Mouse (Mus musculus) kidney, adult 11 months (tissue): ENCODE data around the gene Bfsp1.

Experiments used
- DNase-seq: peaks from one replicate; pipeline ENCODE4 v3.0.0; 2022

Gene Bfsp1

DNA sequence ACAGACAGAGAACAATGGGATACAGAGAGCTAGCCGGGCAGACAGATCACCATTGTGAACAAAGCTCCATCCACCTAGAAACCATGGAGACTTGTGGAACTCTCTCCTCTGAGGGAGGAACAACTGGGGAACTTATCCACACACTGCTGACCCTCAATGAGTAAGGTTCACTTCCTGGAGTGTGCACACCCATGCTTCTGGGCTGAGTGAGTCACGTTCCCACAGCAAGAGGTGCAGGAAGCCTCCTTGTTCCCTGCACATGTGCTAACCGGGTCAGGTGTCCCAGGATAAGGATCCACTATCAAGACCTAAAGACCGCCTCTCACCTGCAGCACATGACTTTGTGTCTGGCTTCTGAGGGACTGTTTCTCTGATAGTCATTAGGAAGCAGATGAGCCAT is 9.5 kb downstream of the Bfsp1 start:
- DNase-seq = no peak

DNA sequence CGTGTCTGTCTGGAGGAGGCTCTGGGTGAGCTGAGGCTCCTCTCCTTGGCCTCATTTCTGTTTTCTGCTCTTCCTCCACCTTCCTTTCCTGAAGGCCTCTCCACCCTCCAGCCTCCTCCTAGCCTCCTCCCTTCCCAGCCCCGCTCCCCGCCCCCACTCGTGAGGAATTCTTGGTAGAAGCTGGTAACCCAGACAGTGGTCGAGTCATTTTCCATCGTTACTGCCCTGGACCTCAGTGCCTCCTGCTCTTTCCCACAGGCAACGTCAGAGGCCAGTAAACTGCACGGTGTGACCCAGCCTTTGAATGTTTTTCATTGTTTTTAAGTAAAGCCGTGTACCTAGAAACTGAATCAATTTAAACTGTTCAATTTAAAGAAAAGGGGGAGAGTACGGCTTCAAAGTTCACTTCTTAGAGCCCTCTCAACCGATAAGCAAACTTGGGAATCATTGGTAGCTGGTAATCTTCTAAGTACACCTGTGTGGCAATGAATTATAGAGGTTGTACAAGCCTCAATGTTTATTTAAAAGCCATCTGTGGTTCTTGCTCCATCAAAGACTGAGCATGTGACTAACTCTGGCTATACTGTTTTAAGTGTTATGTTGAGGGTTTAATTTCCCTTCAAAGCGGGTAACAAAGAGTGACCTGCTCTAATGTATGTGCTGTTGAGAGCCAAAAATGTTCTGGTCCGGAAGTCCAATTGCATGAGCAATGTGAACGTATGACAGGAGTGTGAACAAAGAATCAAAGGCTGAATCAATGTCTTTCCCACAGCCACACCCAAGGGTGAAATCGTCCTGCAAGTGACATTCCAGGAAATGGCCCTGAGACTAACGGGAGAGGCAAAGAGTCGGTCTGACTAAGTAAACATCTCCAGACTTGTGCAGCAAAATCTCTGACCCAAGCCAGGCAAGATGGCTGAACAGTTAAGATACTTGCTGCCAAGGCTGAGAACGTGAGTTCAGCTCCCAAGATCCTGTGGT is 10.4 kb downstream of the Bfsp1 start:
- DNase-seq = no peak

DNA sequence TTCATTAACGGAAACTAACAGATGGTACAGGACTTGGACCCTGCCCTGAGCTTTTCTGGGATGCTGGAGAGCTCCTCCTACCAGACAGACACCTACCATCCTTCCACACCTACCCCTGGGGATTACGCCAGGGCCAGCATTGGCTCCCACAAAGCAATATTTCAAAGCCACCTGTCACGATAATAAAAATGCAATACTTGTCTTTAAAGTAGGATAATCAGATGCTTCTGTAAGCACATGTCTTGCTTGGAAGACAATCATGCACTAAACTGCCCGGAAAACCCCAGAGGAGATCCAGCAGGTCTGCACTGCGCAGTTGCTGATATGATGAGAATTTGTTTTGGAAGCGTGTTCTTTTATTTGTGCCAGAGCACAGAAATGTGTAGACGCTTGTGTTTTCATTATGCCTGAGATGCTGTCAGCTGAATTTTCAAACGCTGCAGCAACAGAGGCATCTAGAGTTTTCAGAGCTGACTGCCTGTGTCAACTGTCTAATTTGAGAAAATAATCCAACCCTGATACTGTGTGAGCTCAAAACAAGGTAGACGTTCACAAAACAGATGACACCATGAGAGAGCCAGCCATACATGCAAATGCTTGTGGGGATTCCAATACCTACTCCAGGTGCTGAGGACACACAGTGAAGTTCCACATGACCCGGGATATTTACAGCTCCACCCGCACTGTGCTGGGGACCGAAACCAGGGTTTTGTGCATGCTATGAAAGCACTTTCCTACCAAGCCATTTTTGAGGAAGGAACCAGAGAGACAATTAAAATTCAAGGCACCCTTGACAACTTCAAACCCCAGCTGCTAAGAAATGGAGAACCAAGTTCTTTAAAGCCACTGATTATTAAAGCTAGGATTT is 11.4 kb downstream of the Bfsp1 start:
- no peak for DNase-seq

DNA sequence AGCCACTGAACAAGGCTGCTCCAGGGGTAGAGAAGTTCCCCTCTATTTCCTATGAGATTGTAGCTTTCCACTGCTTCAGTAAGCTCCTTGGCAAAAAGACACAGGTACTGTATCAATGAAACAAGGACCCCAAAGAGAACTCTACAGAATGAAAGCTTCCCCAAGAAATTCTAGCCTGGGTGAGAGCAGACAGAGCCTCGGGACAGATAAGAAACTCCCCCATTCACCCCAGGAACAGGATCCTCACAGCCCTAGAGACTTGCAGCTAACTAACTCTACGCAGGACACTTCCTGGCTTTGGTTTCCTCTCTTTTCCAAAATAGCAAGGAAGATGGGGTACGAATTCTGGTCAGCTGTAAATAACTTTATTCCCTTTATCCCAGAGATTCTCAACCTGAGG is 15.7 kb downstream of the Bfsp1 start:
- no peak for DNase-seq

DNA sequence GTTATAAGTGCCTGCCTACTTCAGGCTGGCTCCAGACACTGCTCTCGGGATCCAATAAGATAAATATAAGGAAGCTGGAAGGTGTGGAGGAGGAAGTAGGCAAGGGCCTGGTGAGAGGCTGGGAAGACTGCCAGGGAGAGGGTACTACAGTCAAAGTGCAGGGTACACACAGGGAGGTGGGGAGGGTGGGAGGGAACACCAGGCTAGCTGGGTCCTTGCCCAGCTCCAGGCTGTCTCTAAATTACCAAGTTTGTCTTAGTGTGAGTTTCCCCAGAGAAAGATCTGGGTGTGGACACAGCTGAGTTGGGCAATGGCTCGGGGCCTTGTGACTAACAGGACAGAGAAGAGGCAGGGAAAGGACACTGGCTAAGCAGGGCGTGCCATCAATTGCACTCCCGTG is 16.2 kb downstream of the Bfsp1 start:
- peak; percentile 72 for DNase-seq

DNA sequence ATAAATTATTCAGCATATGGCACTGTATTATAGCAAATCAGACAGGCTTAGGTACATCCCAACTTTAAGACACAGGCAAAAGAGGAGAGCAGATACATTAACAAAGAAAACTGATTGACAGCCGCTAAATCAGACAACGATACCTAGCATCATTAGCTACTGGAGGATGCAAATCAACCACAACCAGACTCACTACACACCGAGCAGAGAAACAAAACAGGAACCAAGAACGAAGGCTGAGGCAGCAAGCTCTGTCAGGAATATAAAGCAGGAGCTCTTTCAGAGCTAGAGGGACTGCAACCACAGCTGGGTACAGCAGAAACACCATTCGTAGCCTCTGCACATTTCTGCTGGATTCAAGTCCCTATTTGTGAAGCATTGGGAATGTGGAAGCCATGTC is 18.2 kb downstream of the Bfsp1 start:
- DNase-seq = no peak

DNA sequence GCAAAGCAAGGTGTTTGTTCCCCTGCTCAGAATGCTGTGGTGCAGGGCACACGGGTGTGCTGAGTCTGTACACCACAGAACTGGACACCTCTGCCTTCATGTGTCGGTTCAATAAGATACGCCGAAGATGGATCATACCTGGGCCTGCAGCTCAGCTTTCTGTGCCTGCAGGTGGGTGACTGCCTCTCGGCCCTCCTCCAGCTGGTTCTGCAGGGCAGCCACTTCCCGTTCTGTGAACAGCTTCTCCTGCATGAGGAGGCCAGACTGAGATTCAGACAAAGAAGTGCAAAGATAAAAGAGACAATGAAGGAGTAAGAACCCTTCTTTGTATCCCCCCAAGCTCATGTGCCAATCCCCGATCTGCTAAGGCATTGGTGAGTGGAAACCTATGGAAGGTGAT is 21.4 kb downstream of the Bfsp1 start:
- no peak for DNase-seq

DNA sequence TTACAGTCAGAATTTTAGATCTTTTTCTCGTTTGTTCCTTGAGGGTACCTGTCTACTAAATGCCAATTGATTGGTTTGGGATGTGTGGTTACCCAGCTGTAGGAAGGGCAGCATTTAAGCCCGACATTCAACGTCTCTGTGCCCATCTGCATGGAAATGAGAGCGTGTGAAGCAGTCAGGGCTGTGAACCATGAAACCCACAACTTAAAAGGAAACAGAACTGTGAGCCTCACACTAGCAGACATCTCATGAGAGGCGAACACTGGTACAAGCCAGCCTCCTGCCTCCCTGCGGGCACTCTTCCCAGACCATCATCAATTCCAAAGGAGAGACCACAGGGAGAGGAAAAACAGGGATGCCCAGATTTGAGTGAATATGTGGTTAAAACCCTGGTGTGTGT is 22.1 kb downstream of the Bfsp1 start:
- DNase-seq = no peak

DNA sequence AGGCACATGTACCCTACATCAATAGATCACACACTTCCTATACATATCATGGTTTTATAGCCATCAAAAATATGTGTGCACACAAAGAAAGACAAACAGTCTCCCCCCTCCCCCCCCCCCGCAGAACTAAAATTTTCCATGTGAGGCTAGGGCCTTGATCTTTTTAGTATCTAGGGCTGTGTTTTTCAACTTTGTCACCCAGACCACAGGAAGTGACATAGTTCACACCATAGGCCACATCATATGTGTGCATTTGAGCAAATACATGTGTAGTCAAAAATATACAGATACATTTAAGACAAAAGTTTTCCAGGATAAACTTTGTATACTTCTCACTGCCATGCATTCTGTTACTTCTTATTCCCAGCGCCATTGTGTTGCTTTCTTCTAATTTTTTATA is 23.5 kb downstream of the Bfsp1 start:
- DNase-seq = no peak

DNA sequence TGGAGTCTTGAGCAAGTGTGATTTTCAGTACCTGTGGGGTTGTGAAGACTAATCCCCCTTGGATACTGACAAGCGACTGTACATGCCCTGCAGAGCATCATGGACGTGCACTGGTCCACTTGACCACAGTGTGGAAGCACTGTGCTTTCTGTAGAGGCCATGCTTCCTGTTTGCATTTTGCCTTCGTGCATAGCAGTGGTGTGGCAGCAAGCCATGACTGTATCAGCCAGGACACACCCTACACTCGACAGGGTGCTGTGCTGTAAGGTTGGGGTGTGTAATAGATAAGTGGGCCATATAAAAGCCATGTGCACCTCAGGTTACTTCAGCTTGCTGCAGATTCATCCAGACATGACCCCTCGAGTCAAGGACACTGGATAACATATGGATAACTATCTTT is 24.3 kb downstream of the Bfsp1 start:
- no peak for DNase-seq

DNA sequence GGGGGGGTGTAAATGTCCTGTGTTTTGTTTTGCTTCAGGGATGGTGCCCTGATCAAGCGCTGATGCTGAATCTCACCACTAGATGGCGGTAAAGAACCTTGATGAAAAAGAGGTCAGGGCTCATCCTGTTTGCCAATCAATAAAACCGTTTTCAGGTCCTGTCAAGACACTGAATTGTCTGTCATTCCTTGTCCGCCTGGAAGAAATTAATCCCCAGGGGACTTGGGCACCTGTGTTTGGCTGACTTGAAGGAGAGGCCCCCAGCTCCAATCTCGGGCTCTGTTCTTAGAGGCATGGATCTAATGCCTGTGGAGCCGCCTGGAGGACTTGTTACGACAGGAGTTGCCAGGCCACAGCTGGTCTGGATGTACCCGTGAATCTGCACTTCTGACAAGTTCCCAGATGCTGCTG is 25.7 kb downstream of the Bfsp1 start:
- DNase-seq = peak; percentile 62

DNA sequence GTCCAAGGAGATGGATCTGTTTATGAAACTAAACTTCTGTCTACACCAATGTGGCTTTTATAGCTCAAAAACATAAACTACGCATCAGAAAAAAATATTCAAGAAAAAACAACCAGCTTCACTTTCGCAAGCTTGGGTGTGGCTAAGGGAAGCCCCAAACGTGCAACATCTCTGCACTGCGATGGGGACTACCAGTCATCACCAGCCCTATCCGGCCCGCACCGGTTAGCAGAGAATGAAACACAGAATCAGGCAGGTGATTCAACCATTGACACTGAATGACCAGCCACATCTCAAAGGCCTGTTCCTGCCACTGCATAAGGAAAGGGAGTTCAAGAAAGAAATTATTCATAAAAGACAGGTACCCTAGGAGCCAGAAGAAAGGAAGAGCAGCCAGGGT is 27.2 kb downstream of the Bfsp1 start:
- DNase-seq = no peak

DNA sequence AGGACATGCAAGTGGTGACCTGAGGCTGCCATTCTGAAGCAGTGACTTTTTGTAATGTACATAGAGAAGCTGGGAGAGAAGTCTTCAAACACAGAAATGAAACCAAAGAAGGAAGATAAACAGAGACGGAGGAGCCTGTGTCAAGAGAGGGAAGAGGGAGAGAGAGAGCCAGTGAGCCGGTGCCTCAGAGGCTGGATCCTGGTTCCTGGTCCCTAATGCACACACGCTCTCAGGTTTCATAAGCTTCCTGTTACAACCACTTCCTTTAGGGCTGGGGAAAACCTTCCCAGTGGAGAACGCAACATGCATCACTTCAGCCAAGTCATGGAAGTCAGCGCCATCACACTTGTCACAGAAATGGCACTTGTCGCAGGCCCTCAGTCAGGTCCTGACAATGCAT is 28.9 kb downstream of the Bfsp1 start:
- DNase-seq = no peak

DNA sequence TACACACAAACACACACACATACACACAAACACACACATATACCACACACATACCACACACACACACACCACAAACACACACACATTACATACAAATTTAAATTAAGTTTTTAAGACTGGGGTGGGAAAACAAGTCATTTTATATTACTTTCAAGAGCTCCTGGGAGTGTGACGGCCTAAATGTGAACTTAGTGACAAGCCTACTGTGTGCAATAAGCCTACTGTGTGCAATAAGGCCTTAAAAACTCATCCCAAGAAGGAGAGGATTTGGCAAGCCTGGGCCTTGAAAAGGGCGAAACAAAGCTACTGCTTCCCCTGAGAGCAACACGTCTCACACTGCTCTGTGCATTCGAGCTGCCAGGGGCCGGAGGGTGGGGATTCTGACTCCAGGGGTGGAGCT is 30.3 kb downstream of the Bfsp1 start:
- DNase-seq = no peak

DNA sequence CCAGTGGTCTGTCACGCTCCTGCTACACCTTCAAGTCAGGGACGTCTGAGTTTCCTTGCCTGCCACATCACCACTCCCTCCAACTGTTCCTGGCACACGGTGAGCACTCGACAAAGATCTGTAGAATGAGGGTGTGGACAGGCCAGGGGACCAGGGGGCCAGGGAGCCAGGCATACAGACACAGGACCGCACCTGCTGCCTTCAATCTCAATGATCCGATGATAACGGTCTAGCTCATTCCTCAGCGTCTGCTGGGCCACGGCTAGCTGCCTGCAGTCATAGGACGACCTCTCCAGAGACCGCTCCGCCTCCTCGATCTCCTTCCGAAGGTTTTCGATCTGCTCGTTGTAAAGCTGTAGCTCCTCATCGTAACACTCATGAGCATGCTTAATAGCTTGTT is 31.3 kb downstream of the Bfsp1 start:
- no peak for DNase-seq

DNA sequence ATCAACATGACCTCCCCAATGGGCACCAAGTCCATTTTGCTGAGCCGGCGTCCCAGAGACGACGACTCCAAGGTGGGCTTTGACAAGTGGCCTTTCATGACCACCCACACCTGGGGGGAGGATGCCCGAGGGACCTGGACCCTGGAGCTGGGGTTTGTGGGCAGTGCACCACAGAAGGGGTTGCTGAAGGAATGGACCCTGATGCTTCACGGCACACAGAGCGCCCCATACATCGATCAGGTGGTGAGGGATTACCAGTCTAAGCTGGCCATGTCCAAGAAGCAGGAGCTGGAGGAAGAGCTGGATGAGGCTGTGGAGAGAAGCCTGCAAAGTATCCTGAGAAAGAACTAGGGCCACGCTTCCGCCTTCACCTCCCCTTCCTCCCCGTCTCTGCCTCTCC is 49.5 kb downstream of the Bfsp1 start:
- DNase-seq = no peak

DNA sequence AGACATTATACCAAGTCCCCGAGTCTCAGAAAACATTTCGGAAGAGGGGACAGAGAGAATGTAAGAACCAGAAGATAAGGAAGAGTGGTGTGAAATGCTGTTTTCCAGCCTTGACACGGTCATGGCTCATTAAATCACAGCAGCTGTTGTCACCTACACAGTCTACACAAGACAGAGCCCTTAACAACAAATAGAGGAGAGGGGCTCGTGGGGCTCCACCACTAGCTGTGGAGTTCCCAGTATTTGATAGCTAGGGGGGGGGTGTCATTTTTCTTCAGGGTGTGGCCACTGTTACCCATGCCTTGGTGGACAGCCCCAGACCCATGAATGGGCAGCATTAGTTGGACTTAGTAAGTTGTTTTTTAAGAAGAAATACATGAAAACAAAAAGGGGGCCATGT is 50.7 kb downstream of the Bfsp1 start:
- DNase-seq = no peak

DNA sequence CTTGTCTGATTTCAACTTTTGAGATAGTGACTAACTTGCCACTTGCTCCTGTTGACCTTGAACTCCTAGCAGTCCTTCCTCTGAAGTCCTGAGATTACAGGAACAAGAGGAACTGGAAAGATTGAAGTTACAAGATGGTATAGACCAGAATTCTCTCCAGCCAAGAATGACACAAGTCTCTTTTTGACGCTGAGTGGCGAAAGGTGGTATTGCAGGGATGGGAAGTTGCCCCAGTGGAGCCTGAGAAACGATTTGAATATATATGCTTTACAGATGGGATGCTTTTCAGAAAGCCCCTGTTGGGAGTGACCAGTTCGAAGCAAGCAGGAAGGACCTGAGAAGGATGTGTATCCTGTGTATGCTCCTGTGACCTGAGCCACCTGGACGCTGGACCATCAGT is 54.2 kb downstream of the Bfsp1 start:
- no peak for DNase-seq

DNA sequence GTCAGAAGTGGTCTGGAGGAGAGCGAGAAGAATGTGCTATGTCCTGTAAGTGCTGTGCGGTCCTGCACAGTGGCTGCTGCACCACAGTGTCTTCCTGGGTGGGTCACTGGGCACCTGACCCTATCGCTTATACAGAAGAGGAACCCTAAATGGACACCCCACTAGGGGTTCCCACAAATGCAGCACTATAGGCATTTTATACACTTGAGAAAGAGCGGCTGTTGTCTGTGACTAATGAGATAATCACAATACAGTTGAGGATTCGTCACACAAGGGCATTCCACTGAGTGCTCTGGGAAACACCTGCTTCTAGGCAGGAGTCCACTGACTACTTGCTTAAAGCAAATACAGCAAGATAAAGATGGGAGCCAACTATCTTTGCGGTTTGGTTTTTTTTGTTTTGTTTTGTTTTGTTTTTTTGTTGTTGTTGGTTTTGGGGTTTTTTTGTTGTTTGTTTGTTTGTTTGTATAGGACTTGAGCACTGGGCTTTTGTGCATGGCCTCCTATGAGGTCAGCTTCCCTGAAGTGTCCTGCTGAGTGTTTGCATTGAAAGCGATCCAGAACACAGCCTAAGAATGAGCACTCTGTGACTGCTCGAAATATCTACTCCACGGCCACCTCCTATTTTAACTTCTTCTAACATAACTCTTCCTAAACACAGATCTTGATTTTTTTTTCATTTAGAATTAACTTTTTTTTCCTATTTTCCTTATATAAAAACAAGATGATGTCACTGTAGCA is 55.9 kb downstream of the Bfsp1 start:
- DNase-seq = no peak

DNA sequence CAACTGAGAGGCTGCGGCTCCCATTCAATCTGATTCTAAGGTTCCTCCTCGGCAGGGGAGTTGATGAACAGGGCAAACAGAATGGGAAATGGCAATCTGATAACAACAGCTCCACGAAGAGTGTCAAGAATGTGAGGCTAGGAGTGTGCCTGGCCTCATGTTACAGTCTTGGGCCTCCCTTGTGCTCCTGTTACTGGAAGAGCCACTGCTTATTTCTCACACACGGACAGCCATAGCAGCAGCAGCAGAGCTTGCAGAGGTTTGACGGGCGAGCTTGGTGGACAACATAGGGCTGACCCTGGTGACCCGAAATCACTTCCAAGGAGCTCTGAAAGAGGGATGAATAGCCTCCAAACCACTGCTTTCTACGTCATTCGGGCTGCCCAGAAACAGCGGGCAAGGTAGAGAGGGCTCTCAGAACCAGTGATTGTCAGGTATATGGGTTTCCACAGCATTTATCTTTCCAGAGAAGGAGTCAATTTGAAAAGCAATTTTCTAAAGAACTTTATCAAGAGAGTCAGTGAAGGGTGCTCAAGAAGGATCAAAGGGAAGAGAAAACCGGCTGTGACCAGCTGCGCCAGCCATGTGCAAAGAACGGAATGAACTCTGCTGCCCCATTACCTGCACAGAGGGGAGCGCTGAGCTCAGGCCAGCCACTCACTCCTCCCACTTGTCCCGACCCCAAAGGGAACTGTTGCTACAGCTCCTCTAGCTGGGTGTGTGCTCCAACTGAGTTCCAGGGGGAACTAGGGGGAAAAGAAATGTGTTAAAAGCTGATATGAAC is 56.6 kb downstream of the Bfsp1 start:
- DNase-seq = peak; percentile 17

DNA sequence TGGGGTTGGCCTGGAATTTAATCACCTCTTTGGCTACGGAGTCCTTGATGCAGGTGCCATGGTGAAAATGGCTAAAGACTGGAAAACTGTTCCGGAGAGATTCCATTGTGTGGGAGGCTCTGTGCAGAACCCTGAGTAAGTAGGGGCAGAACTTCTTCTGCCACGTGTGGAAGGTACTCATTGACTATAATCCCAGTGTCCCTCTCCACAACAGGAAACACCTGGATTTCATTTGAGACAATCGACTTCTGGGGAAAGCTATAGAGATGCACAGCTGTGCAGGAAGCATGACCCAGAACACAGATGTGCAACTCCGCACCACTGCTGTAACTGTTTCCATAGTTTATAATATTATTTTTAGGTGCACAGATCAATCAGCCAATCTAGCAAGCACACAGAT is 61.9 kb downstream of the Bfsp1 start:
- no peak for DNase-seq

DNA sequence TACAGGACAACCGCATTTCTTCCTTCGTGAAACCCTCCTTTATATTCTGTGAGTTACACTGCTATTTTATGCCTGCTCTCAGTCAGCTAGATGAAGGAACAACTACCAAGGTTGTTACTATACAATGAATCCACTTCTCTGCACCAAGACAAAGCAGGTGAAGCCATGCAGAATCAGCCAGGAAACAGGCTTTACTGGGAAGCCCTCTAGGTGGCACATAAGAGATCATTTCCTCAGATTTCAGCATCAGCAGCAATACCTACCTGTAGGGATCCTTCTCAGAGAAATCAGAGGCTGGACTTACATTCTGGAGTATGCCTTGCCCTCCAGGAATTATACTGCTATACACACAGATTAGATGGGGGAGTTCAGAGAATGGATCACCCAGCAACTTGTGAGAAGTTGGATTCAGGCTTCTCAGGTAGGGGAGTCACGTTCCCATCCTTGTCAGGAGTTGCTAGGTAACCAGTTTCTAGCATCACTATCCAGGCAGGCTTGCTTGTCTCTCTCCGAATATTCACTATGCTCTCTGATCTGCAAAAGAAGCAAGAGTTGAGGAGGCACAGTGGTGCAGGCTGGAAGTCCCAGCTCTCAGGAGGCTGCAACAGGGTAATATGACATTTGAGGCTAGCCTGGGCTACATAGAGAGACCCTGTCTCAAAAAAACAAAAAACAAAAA is 66.5 kb downstream of the Bfsp1 start:
- DNase-seq = no peak
